Mouse (Mus musculus): ENCODE data around the gene Tmem260. TPM values are rescaled to one million over a fixed set of nuclear protein-coding genes. Genes with fewer than 3 reads are reported as not detected.
A peak's percentile ranks its signal among the peaks of the same experiment; 100 is the strongest.

Gene Tmem260
- polyA plus RNA-seq, 1 experiment from 2014 or later, result 27.3 TPM

- Histone ChIP-seq H3K4me3 (replicated peaks; ENCODE audit: low read depth, low read length) (no peak overlapping the region), H3K36me3 (ENCODE audit: control insufficient read depth, insufficient read depth, low read length) (peaks cover 4% of the 10 kb centered on the region; the same call in 1 of the 2 replicates), H3K9ac (replicated peaks; ENCODE audit: low read length) (no peak overlapping the region), H3K4me1 (ENCODE audit: control insufficient read depth, insufficient read depth, low read length) (peaks cover 28% of the 10 kb centered on the region), H3K27ac (replicated peaks; ENCODE audit: low read depth, low read length) (no peak overlapping the region), H3K27me3 (ENCODE audit: control insufficient read depth, insufficient read depth, low read length) (peaks cover 26% of the 10 kb centered on the region; the same call in 1 of the 2 replicates), H3K9me3 (ENCODE audit: control insufficient read depth, low read length) (no peaks in the 10 kb centered on the region), H3K4me2 (ENCODE audit: low read length) (no peak overlapping the region)
- ATAC-seq (ENCODE audit: low FRiP score, low TSS enrichment), result no peak
- no peak for DNase-seq
- WGBS, result 21% methylated on average over 7 of the region's 7 CpGs
These were observed 68.7 kb downstream of the Tmem260 start for GRCm38 (mm10) chr14:48514620-48515019.

DNA sequence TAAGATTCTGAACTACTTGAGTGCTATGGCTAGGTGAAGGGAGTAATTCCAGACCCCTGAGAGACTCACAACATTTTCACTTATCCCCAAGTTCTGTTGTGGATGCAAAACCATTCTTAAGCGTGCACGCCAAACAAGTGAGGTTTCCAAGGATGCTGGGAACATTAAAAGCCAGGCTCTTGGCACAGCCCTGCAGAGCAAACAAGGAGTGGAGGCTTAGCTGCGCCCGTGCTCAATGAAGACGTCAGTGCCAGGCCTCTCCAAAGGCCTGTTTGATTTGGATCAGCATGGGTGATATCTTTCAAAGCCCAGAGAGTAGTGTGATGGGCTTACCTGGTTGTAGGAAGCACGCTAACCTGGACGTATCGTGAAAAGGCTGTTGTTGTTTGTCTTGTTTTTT, 69.6 kb downstream of the Tmem260 start:
- WGBS, result 19% methylated on average over 8 of the region's 8 CpGs
- H3K36me3 ChIP-seq (ENCODE audit: control insufficient read depth, insufficient read depth, low read length), result no peaks in the 10 kb centered on the region
- H3K4me3 ChIP-seq (replicated peaks; ENCODE audit: low read depth, low read length), result no peak overlapping the region
- H3K27ac ChIP-seq (replicated peaks; ENCODE audit: low read depth, low read length), result no peak overlapping the region
- peak; percentile 46; the same call in 1 of the 2 replicates for ATAC-seq (ENCODE audit: low FRiP score, low TSS enrichment)
- no peak overlapping the region for H3K9ac ChIP-seq (replicated peaks; ENCODE audit: low read length)
- H3K27me3 ChIP-seq (ENCODE audit: control insufficient read depth, insufficient read depth, low read length), result peaks cover 17% of the 10 kb centered on the region; the same call in 1 of the 2 replicates
- no peak overlapping the region for H3K4me2 ChIP-seq (ENCODE audit: low read length)
- peak; percentile 72 for DNase-seq
- no peaks in the 10 kb centered on the region for H3K9me3 ChIP-seq (ENCODE audit: control insufficient read depth, low read length)
- peaks cover 28% of the 10 kb centered on the region for H3K4me1 ChIP-seq (ENCODE audit: control insufficient read depth, insufficient read depth, low read length)

- ATAC-seq (ENCODE audit: low FRiP score, low TSS enrichment) (no peak), DNase-seq (no peak)
- Histone ChIP-seq H3K27ac (replicated peaks; ENCODE audit: low read depth, low read length) (no peak overlapping the region), H3K9me3 (ENCODE audit: control insufficient read depth, low read length) (no peaks in the 10 kb centered on the region), H3K4me1 (ENCODE audit: control insufficient read depth, insufficient read depth, low read length) (0 out of 2 replicates have a peak, but pooled peaks cover 3% of the 10 kb centered on the region), H3K4me2 (ENCODE audit: low read length) (no peak overlapping the region), H3K27me3 (ENCODE audit: control insufficient read depth, insufficient read depth, low read length) (peaks cover 8% of the 10 kb centered on the region), H3K9ac (replicated peaks; ENCODE audit: low read length) (no peak overlapping the region), H3K36me3 (ENCODE audit: control insufficient read depth, insufficient read depth, low read length) (no peaks in the 10 kb centered on the region), H3K4me3 (replicated peaks; ENCODE audit: low read depth, low read length) (no peak overlapping the region)
- 0% methylated on average over 1 of the region's 1 CpGs for WGBS
These were observed 77.4 kb downstream of the Tmem260 start for GRCm38 (mm10) chr14:48523361-48523760.

DNA sequence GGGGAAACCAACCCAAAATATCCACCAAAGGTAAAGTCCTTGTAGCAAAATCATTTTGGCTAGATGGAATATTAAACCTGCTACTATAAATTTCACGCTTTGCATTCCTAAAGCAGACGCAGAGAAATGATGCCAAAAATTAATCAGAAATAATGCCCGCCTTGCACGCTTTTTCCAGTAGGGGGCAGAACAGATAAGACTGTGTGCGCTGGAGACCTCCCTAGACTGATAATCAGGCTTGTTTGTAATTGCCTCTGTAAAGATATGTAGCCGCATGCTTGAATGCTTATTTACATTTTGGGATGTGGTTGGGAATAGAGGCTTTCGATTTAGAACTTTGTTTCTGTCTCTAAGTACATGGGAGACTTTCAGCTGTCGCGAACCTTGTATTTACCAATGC, 78.2 kb downstream of the Tmem260 start:
- H3K9ac ChIP-seq (replicated peaks; ENCODE audit: low read length), result no peak overlapping the region
- WGBS, result 40% methylated on average over 9 of the region's 9 CpGs
- H3K4me3 ChIP-seq (replicated peaks; ENCODE audit: low read depth, low read length), result no peak overlapping the region
- ATAC-seq (ENCODE audit: low FRiP score, low TSS enrichment), result no peak
- DNase-seq, result peak; percentile 85
- no peak overlapping the region for H3K4me2 ChIP-seq (ENCODE audit: low read length)
- 0 out of 2 replicates have a peak, but pooled peaks cover 3% of the 10 kb centered on the region for H3K4me1 ChIP-seq (ENCODE audit: control insufficient read depth, insufficient read depth, low read length)
- no peaks in the 10 kb centered on the region for H3K36me3 ChIP-seq (ENCODE audit: control insufficient read depth, insufficient read depth, low read length)
- no peak overlapping the region for H3K27ac ChIP-seq (replicated peaks; ENCODE audit: low read depth, low read length)
- no peaks in the 10 kb centered on the region for H3K9me3 ChIP-seq (ENCODE audit: control insufficient read depth, low read length)
- peaks cover 5% of the 10 kb centered on the region for H3K27me3 ChIP-seq (ENCODE audit: control insufficient read depth, insufficient read depth, low read length)

DNA sequence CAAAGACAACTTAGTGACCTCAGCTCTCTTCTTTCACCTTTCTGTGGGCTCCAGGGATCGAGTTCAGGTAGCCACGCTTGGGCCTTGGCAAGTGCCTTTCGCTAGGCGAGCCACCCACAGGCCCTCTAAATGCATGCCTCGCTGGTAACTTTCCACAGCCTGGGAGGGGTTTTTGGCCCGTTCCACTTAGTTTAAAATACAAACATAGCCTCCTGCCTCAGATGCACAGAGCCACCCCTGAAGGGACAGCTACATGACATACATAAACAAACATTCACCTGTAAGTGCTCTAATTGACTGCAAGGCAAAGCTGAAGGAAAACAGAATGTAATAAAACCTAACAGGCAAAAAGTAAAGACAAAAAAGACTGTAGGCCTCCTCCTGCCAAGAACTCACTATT, 79.1 kb downstream of the Tmem260 start:
- no peak for DNase-seq
- H3K27me3 ChIP-seq (ENCODE audit: control insufficient read depth, insufficient read depth, low read length), result peaks cover 5% of the 10 kb centered on the region
- H3K9me3 ChIP-seq (ENCODE audit: control insufficient read depth, low read length), result no peaks in the 10 kb centered on the region
- no peak overlapping the region for H3K4me2 ChIP-seq (ENCODE audit: low read length)
- 0 out of 2 replicates have a peak, but pooled peaks cover 3% of the 10 kb centered on the region for H3K4me1 ChIP-seq (ENCODE audit: control insufficient read depth, insufficient read depth, low read length)
- H3K36me3 ChIP-seq (ENCODE audit: control insufficient read depth, insufficient read depth, low read length), result no peaks in the 10 kb centered on the region
- H3K4me3 ChIP-seq (replicated peaks; ENCODE audit: low read depth, low read length), result no peak overlapping the region
- ATAC-seq (ENCODE audit: low FRiP score, low TSS enrichment), result no peak
- WGBS, result 65% methylated on average over 6 of the region's 6 CpGs
- no peak overlapping the region for H3K27ac ChIP-seq (replicated peaks; ENCODE audit: low read depth, low read length)
- no peak overlapping the region for H3K9ac ChIP-seq (replicated peaks; ENCODE audit: low read length)

- H3K4me3 ChIP-seq (replicated peaks; ENCODE audit: low read depth, low read length), result no peak overlapping the region
- 77% methylated on average over 10 of the region's 10 CpGs for WGBS
- H3K4me2 ChIP-seq (ENCODE audit: low read length), result no peak overlapping the region
- no peaks in the 10 kb centered on the region for H3K9me3 ChIP-seq (ENCODE audit: control insufficient read depth, low read length)
- no peaks in the 10 kb centered on the region for H3K36me3 ChIP-seq (ENCODE audit: control insufficient read depth, insufficient read depth, low read length)
- H3K27me3 ChIP-seq (ENCODE audit: control insufficient read depth, insufficient read depth, low read length), result no peaks in the 10 kb centered on the region
- H3K4me1 ChIP-seq (ENCODE audit: control insufficient read depth, insufficient read depth, low read length), result no peaks in the 10 kb centered on the region
- no peak overlapping the region for H3K9ac ChIP-seq (replicated peaks; ENCODE audit: low read length)
- H3K27ac ChIP-seq (replicated peaks; ENCODE audit: low read depth, low read length), result no peak overlapping the region
- DNase-seq, result no peak
- ATAC-seq (ENCODE audit: low FRiP score, low TSS enrichment), result no peak
These were observed 84.7 kb downstream of the Tmem260 start for GRCm38 (mm10) chr14:48530629-48531028.

- no peak for ATAC-seq (ENCODE audit: low FRiP score, low TSS enrichment)
- Histone ChIP-seq H3K9ac (replicated peaks; ENCODE audit: low read length) (no peak overlapping the region), H3K4me2 (ENCODE audit: low read length) (no peak overlapping the region), H3K9me3 (ENCODE audit: control insufficient read depth, low read length) (no peaks in the 10 kb centered on the region), H3K4me1 (ENCODE audit: control insufficient read depth, insufficient read depth, low read length) (no peaks in the 10 kb centered on the region; the same call in 1 of the 2 replicates), H3K27me3 (ENCODE audit: control insufficient read depth, insufficient read depth, low read length) (peaks cover 9% of the 10 kb centered on the region), H3K4me3 (replicated peaks; ENCODE audit: low read depth, low read length) (no peak overlapping the region), H3K36me3 (ENCODE audit: control insufficient read depth, insufficient read depth, low read length) (no peaks in the 10 kb centered on the region), H3K27ac (replicated peaks; ENCODE audit: low read depth, low read length) (no peak overlapping the region)
- peak; percentile 49 for DNase-seq
- WGBS, result 45% methylated on average over 14 of the region's 14 CpGs
These were observed 92.2 kb downstream of the Tmem260 start for GRCm38 (mm10) chr14:48537795-48538766.

DNA sequence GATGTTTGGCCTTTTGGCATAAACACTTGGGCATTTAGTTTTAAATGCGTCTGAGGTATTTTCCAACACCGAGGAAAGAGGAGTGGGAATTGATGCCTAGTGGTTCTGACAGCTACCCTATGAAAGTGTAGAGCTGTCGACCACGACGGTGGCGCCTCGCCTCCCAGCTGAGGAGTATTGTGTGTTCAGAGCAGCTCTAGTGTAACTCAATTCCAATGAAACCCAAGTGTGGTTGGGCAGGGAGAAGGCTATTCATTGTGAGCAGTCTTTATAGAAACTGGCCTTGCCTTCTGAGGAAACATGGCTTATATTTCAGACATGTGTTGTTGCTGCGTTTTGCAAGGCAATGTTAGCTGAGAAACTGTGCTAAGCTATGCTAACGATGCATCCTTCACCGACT, 99.2 kb downstream of the Tmem260 start:
- peaks cover 3% of the 10 kb centered on the region; the same call in 1 of the 2 replicates for H3K4me1 ChIP-seq (ENCODE audit: control insufficient read depth, insufficient read depth, low read length)
- no peak overlapping the region for H3K4me3 ChIP-seq (replicated peaks; ENCODE audit: low read depth, low read length)
- H3K36me3 ChIP-seq (ENCODE audit: control insufficient read depth, insufficient read depth, low read length), result no peaks in the 10 kb centered on the region
- H3K27me3 ChIP-seq (ENCODE audit: control insufficient read depth, insufficient read depth, low read length), result peaks cover 5% of the 10 kb centered on the region
- ATAC-seq (ENCODE audit: low FRiP score, low TSS enrichment) (no peak), DNase-seq (no peak)
- WGBS, result 53% methylated on average over 10 of the region's 10 CpGs
- H3K9me3 ChIP-seq (ENCODE audit: control insufficient read depth, low read length), result no peaks in the 10 kb centered on the region
- H3K27ac ChIP-seq (replicated peaks; ENCODE audit: low read depth, low read length), result no peak overlapping the region
- H3K9ac ChIP-seq (replicated peaks; ENCODE audit: low read length), result no peak overlapping the region
- H3K4me2 ChIP-seq (ENCODE audit: low read length), result no peak overlapping the region
